Mouse (Mus musculus): ENCODE results near the gene Atp2a1.

- TF ChIP-seq POLR2A (IDR thresholded peaks at IDR 0.05; ENCODE audit: borderline replicate concordance, low read depth, low read length) (no peak), CTCF (IDR thresholded peaks at IDR 0.05; ENCODE audit: low read depth, low read length) (no peak)
These were observed 5.1 kb upstream of the Atp2a1 start for GRCm38 (mm10) chr7:126467834-126468627.
